Mouse (Mus musculus): ENCODE measurements at regions not wholly inside any gene's neighbourhood (a gene's known extent, or its start where the extent isn't known, plus 50 kb on each side); places are given as distances from the start of the nearest gene placed in this dataset.

DNA sequence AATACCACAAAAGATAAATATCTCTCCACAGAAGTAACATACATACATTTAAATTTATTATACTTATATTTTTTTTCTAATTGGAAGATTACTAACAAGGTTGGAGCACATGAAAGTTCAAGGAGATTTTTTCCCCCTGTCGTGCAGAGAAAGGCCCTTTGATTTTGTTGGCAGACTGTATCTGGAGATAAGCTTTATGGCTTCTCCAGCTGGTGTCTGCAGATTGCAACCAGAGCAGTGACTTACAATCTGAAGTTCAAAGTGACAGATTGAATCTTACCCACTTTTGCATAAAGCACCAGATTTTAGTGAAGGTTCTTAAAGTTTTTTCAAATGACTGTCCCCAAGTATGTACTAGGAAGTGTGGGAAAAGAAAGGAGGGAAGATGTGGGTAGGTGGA is 50.2 kb upstream of the Nox4 start:
- Histone ChIP-seq H3K4me2 (replicated peaks) (no peak overlapping the region), H3K9me3 (no peaks in the 10 kb centered on the region), H3K4me1 (replicated peaks) (no peaks in the 10 kb centered on the region), H3K4me3 (replicated peaks) (no peak overlapping the region), H3K27me3 (replicated peaks) (no peaks in the 10 kb centered on the region), H3K36me3 (no peaks in the 10 kb centered on the region), H3K27ac (no peak overlapping the region), H3K9ac (no peak overlapping the region)
- peak; percentile 75 for ATAC-seq
- WGBS, result 18% methylated on average over 1 of the region's 1 CpGs
